Mouse (Mus musculus): ENCODE results near the gene Zmym1.
A peak's percentile ranks its signal among the peaks of the same experiment; 100 is the strongest.
"Not testable (repeated sequence)": the region's sequence is repeated elsewhere in the genome, so short reads cannot be mapped to it uniquely, and the experiment has no call there.

Zmym1 gene

GRCm38 (mm10) chr4:127027228-127028190 lies 33.4 kb downstream of the Zmym1 start:
- no peak for DNase-seq (ENCODE audit: extremely low spot score)

DNA sequence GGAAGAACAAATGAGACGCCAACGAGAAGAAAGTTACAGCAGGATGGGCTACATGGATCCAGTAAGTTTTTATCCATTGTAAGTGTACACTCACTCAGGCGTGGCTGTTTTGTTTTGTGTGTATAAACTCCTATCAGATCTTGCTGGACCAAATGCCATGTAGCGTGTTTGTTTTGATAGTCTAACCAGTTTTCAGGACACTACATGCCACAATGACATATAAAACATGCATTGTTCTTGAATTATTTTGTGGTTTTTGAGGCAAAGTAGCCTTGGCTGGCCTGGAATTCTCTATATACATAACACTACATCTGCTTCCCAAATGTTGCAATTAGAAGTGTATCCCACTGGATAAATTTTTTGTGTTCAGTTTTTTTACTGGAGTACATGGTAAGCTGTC lies 34.1 kb downstream of the Zmym1 start:
- no peak for DNase-seq (ENCODE audit: extremely low spot score)

- no peak for DNase-seq (ENCODE audit: extremely low spot score)
Observed at GRCm38 (mm10) chr4:127024240-127024639, 36.7 kb downstream of the Zmym1 start.

- no peak for DNase-seq (ENCODE audit: extremely low spot score)
Observed at GRCm38 (mm10) chr4:127023201-127023600, 37.8 kb downstream of the Zmym1 start.

DNA sequence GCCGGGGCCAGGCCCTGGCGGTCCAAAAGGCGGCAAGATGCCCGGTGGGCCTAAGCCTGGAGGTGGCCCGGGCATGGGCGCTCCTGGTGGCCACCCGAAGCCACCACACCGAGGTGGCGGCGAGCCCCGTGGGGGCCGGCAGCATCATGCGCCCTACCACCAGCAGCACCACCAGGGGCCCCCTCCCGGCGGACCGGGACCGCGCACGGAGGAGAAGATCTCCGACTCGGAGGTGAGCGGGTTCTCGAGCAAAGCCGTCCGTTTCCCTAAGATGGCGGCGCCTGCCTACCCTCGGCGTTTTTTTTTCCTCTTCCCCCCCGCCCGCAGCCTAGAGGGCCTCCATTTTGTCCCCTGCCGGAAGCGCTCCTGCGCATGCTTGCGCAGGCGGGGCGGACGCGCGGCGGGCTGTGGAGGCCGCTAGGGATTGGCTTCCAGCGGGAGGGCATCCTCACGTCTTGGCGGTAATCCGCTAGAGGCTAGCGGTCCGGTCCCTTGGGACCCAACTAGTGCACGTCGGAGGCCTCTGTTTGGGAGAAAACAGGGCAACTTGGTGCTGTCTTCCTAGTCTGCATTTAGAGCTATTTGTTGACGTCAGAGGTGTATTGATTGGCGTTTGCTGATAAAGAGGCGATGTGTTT lies 38.8 kb downstream of the Zmym1 start:
- DNase-seq (ENCODE audit: extremely low spot score): peak; percentile 88

GRCm38 (mm10) chr4:127021151-127021945 lies 39.6 kb downstream of the Zmym1 start, which contains the start of gene Sfpq:
Gene Sfpq, plus strand, starts transcription at chr4:127021324.
- peak; percentile 99 for DNase-seq (ENCODE audit: extremely low spot score)

GRCm38 (mm10) chr4:127020411-127021150 lies 40.4 kb downstream of the Zmym1 start:
- no peak for DNase-seq (ENCODE audit: extremely low spot score)

DNA sequence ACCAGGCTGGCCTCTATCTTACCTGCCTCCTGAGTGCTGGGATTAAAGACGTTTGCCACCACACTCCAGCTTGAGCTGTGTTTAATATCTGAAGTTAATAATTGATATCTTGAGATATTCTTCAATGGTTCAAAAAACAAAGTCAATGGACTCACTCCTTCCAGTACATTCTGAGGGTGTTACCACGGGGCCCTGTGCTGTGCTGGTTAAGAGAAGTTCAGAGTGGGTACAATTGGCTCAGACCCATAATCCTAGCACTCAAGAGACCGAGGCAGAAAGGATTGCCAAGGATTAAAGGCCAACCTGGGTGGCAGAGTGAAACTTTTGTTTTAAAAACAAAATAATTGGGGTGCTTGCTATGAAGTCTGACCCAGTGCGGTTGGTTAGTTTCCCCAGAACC lies 44.6 kb downstream of the Zmym1 start:
- no peak for DNase-seq (ENCODE audit: extremely low spot score)

DNA sequence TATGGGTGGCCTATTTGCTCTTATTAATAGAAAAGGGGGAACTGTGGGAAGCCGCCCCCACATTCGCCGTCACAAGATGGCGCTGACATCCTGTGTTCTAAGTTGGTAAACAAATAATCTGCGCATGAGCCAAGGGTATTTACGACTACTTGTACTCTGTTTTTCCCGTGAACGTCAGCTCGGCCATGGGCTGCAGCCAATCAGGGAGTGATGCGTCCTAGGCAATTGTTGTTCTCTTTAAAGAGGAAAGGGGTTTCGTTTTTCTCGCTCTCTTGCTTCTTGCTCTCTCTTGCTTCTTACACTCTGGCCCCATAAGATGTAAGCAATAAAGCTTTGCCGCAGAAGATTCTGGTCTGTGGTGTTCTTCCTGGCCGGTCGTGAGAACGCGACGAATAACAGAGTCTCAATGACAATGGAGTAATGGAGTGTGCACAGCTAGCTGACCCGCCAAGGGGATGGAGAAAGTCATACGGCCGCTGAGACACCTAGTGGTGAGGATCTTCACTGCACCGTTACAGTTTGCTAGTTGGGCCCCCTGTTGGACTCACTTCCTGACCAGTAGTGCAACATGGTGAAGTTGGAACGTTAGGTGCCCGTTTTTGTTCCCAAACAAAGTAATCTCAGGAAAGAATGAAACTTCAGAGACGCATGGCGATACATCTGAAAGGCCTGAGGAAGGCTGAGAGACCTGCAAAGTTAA lies 45.5 kb downstream of the Zmym1 start:
- DNase-seq (ENCODE audit: extremely low spot score): peak; percentile 88

DNA sequence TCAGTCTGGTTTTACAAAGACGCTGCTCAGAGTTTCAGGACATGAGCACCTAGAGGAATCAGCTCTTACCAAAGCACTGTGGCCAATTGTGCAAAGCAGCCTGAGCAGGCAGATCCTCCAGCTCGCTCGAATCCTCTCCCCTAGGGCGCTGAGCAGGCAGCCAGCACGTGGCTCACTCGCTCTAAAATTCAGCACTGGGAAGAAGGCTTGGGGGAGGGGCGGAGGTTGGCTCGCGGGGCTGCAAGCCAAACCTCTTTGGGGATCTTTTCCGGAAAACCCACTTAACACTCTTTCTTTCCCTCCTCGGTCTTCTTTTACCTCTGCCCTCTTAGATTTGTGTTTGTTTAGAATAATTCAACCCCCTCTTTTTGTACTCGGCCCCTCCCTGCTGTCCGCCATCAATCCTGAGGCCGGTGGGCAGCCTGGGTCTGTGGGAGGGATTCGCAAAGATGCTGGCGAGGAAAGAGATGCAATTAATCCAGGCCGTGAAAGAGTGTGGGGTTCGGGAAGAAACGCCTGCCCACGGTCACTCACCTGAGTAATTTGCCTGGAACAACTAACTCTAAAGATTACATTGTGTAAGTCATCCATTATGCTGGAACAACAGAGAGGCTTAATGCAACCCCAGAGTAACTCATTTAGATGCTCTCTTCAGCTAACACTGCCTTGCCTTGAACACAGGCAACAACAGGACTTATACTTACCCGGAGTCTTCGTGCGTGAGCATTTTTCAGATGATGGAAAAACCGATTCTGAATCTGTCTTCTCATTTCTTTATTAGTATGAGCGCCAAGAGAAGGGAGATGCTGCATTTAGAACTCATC lies 55.6 kb downstream of the Zmym1 start:
- DNase-seq (ENCODE audit: extremely low spot score): peak; percentile 82

GRCm38 (mm10) chr4:127004384-127004783 lies 56.6 kb downstream of the Zmym1 start:
- no peak for DNase-seq (ENCODE audit: extremely low spot score)

DNA sequence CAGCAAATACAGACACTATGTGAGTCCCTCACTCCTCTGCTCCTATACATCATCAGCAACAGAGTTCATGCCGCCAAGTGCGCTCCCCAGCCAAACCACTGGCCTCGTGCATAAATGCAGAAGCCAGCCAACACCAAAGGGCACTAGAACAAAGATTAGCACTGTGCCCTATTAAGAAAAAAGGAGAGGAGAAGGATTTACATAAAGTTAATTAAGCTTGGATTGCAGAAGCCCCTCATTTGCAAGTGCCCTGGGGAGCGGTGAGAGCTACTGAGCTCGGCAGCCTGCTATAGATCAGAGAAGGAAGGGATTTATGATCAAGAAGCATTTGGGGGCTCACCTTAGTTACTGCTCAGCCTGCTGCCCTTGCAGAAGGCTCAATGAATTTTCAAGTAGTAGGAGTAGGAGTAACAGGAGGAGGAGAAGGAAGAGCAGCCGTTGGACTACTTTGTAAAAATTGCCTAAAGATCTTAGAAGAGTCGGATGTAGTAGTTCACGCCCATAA lies 60.3 kb downstream of the Zmym1 start:
- no peak for DNase-seq (ENCODE audit: extremely low spot score)

DNA sequence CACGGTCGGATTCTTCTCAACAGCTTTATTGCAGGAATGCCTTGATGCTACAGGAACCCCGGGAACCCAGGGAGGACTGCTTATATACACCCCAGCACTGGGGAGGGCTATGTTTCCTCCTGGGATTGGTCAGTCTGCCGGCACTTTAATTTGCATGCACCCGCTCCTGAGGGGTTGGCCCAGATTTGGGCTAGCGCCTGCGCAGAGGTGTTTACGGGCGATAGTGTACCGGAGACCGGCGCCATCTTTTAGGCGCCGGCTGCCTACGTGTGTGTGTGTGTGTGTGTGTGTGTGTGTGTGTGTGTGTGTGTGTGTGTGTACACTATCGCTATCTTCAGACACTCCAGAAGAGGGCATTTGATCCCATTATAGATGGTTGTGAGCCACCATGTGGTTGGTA lies 61.6 kb downstream of the Zmym1 start:
- DNase-seq (ENCODE audit: extremely low spot score): not testable (repeated sequence)
